Mouse (Mus musculus) cortical plate, adult 2 months (tissue): ENCODE data around the gene Cort. TPM values are rescaled to one million over a fixed set of nuclear protein-coding genes. Genes with fewer than 3 reads are reported as not detected.
"Not testable (repeated sequence)": the region's sequence is repeated elsewhere in the genome, so short reads cannot be mapped to it uniquely, and the experiment has no call there.

Experiments
- H3K27ac ChIP-seq: fragments of 200-500 bp; 2 replicates; pipeline ENCODE4 v1.5.1; 2012; ENCODE audit warnings: low read length, control low read depth, inconsistent platforms; ENCODE audit not compliant: insufficient read depth
- H3K4me1 ChIP-seq: fragments of 200-500 bp; 2 replicates; pipeline ENCODE4 v1.6.1; 2011; ENCODE audit warnings: low read length; ENCODE audit not compliant: control insufficient read depth, insufficient read depth
- H3K4me3 ChIP-seq: fragments of 200-500 bp; 2 replicates; pipeline ENCODE4 v1.5.1; 2011; ENCODE audit warnings: mild to moderate bottlenecking, low read length, control low read depth; ENCODE audit not compliant: insufficient read depth
- CTCF ChIP-seq: fragments of 200-500 bp; IDR thresholded peaks from 2 replicates; pipeline ENCODE4 v1.5.1; 2011; ENCODE audit warnings: mild to moderate bottlenecking, control low read depth, low read length; ENCODE audit not compliant: insufficient read depth; ENCODE audit errors: extremely low read depth
- POLR2A ChIP-seq: fragments of 200-500 bp; IDR thresholded peaks from 2 replicates; pipeline ENCODE4 v1.6.1; 2011; ENCODE audit warnings: mild to moderate bottlenecking, low read length, control low read depth; ENCODE audit not compliant: insufficient read depth; ENCODE audit errors: extremely low read depth
- polyA plus RNA-seq: library from polyadenylated mRNA; depleted of rRNA; stranded (reverse); fragments of >200 nt; gene quantifications from 2 replicates; pipeline ENCODE4 v1.2.3, GENCODE M21; 2012

Gene Cort
- polyA plus RNA-seq, 1 experiment: 10.2 TPM

- no peak for TF ChIP-seq CTCF
- peak; percentile 79 for TF ChIP-seq POLR2A
- Histone ChIP-seq H3K4me3 (peak within 1 kb of the TSS; percentile 90), H3K4me1 (no peaks in the 10 kb centered on the region; the same call in 1 of the 2 replicates), H3K27ac (no peak within 1 kb of the TSS)
Measured at GRCm38 (mm10) chr4:149103875-149104561, 22.5 kb downstream of the Cort start, which contains the start of gene Dffa. TSS of gene Dffa (plus strand) at chr4:149104146.

DNA sequence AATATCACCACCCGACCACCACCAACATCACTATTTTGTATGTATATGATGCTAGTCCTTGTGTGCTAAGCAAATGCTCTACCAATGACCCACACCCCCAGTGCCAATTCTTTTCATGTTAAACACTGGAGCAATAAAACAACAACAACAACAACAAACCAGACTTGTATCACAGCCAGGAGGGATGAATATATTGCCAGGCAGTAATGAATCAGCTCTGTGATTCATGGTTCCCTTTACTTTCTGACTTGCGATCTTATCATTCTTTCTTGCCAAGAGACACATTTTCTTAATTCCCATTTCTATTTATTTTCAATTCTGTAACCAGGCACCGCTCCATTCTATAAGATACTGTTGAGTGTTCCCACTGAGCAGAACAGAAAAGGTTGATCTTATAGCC, 25.1 kb downstream of the Cort start:
- H3K4me3 ChIP-seq: no peak overlapping the region
- no peak for TF ChIP-seq CTCF
- no peak for TF ChIP-seq POLR2A
- H3K27ac ChIP-seq: no peak overlapping the region
- peaks cover 3% of the 10 kb centered on the region; the same call in 1 of the 2 replicates for H3K4me1 ChIP-seq

- not testable (repeated sequence) for H3K4me3 ChIP-seq, H3K4me1 ChIP-seq, H3K27ac ChIP-seq
Measured at GRCm38 (mm10) chr4:149100449-149100848, 26.1 kb downstream of the Cort start.

DNA sequence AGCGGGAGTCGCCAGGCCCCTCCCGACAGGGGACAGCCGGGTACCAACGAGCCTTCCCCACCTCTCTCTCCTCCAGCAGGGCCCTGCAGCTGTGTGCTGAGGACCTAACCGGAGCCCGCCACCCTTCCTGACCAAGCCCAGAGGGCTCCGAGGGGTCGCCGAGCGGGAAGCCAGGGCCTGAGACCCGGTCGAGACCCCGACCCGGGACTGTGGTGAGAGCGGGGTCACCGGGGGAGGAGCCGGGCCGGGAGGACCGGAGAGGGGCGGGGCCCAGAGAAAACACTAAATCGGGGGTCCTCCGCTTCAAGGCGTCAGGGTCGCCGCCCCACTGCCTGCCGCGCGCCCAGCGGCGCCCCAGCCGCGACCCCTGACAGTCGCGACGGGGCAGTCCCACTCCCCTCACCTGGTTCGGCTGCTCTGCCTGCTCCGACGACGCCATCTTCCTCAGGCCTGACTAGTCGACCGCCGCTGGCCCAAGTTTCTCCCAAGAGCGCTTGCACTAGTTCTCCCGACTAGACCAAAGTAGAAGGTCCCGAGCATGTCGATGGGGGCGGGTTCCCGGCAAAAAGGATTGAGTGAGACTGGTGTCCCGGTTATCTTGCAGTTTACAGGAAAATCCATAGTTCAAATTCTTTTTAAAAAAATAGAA, 27.1 kb downstream of the Cort start, which contains the start of gene Pex14:
Gene Pex14 (minus strand): TSS at position 508 of the 649 bp plus-strand sequence.
- H3K27ac ChIP-seq: no peak within 1 kb of the TSS
- H3K4me3 ChIP-seq: peak within 1 kb of the TSS; percentile 71
- peak; percentile 55; the same call in 1 of the 2 replicates for TF ChIP-seq POLR2A
- TF ChIP-seq CTCF: no peak
- H3K4me1 ChIP-seq: peaks cover 3% of the 10 kb centered on the region; the same call in 1 of the 2 replicates

DNA sequence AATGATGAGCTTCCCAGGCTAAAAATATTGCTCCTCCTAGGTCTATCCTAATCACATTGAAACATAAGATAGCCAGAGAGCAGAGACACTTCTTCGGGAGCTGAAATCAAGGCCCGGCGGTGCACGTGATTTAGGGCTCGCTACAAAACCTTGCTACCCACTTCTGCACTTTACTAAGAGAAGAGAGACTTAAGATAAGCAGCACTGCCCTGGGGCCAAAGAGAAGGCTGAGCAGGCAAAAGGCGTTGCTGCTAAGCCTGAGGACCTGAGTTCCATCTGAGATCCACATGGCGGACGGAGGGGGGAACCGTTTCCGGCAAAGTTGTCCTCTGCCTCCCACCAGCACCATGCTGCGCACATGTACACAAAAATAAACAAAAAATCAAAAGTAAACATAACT, 28.0 kb downstream of the Cort start:
- no peak overlapping the region for H3K27ac ChIP-seq
- TF ChIP-seq CTCF: no peak
- TF ChIP-seq POLR2A: no peak
- peaks cover 3% of the 10 kb centered on the region; the same call in 1 of the 2 replicates for H3K4me1 ChIP-seq
- H3K4me3 ChIP-seq: peak overlapping the region; percentile 71

DNA sequence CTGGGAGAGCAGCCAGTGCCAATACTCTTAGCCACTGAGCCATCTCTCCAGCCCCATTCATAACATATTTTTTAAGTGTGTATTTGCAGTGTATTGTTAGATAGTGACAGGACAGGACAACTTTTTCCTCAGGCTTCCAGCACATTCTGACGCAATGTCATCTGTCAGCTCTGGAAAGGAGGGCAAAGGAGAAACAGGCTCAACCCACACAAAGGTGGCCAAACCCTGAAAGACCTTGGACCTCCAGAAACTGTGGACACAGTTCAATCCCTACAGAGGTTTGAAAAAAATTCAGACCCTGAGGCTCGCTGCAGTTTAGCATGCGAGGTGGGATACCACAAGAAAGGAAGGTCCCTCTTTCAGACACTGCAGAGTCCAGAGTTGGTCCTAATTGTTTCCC, 28.6 kb downstream of the Cort start:
- Histone ChIP-seq H3K4me1 (peaks cover 3% of the 10 kb centered on the region; the same call in 1 of the 2 replicates), H3K27ac (no peak overlapping the region), H3K4me3 (peak overlapping the region; percentile 71; the same call in 1 of the 2 replicates)
- TF ChIP-seq CTCF: no peak
- TF ChIP-seq POLR2A: no peak

DNA sequence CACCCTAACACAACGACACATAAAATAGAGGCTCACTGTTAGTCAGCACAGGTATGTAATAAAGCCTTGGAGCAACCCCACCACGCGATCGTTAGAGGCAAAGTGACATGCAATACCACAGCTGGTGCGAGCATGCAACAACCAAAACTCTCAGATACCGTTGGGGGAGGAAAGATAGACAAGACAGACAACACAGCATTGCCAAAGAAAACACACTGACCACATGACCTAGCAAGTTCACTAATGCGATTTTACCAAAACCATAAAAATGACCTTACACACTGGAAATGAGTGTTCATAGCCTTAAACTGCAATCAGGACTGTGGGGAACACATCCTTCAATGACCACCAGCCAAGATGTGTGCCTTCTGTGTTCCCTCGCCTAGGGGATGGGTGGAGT, 35.2 kb downstream of the Cort start:
- no peaks in the 10 kb centered on the region for H3K4me1 ChIP-seq
- H3K4me3 ChIP-seq: no peak overlapping the region
- TF ChIP-seq CTCF (no peak), POLR2A (no peak)
- H3K27ac ChIP-seq: no peak overlapping the region

DNA sequence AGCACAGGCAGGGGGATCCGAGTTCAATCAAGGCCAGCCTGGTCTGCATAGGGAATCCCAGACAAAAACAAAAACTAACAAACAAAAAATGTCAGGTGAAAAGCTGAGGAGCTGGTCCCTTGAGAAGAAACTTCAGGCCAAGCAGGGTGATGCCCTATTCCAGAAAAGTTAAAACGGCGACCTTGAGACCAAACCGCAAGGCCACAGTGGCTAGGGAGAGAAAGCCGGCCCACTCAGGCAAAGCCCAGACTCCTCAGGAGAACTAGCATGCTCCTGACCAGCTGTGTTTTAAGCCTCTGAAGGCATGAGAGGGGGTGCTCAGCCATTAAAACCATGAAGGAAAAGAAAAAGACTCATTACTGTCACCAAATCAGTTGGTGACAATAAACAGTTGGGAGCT, 41.2 kb downstream of the Cort start:
- TF ChIP-seq CTCF (no peak), POLR2A (no peak)
- Histone ChIP-seq H3K27ac (no peak overlapping the region), H3K4me1 (no peaks in the 10 kb centered on the region), H3K4me3 (no peak overlapping the region)

GRCm38 (mm10) chr4:149081528-149081927, 45.0 kb downstream of the Cort start:
- Histone ChIP-seq H3K4me3 (no peak overlapping the region), H3K4me1 (no peaks in the 10 kb centered on the region), H3K27ac (no peak overlapping the region)
- no peak for TF ChIP-seq POLR2A
- no peak for TF ChIP-seq CTCF

DNA sequence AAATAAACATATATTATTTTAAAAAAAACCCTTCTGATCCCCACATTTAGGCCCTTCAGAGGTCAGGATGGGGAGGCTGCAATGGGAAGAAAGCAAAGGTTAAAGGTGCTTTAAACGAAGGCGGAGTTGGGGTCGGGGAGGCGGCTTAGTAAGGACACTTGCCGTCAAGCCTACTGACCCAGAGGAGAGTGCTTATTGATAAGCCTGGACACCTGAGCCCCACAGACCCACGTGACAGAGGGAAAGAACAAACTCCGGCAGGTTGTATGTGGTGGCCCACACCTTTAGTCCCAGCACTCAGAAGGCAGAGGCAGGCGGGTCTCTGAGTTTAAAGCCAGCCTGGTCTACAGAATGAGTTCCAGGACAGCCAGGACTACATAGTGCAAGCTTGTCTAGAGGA, 46.5 kb downstream of the Cort start:
- Histone ChIP-seq H3K4me3 (no peak overlapping the region), H3K4me1 (no peaks in the 10 kb centered on the region), H3K27ac (no peak overlapping the region)
- no peak for TF ChIP-seq POLR2A
- no peak for TF ChIP-seq CTCF
